Mouse (Mus musculus): ENCODE data around the gene Msh5. TPM values are rescaled to one million over a fixed set of nuclear protein-coding genes. Genes with fewer than 3 reads are reported as not detected.
"Not testable (repeated sequence)": the region's sequence is repeated elsewhere in the genome, so short reads cannot be mapped to it uniquely, and the experiment has no call there.

Msh5 gene
- polyA plus RNA-seq, 1 experiment: not detected

DNA sequence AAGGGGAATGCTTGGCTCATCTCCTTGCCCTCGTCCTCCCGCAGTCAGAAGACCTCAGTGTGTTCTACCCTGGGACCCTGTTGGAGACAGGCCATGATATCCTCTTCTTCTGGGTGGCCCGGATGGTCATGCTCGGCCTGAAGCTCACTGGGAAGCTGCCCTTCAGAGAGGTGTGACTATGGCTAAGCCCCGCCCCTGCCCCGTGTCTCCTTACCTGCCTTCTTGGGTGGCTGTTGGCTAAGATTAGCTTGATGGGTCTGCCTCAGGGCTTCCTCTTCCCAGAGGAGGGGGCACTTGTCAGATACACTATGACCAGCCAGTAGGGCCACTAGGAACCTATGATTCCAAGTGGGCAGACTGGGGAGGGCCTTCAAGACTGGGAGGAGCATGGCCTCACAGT is 33.3 kb downstream of the Msh5 start:
- H3K27ac ChIP-seq (replicated peaks; ENCODE audit: low read depth, low read length): no peak overlapping the region
- H3K4me1 ChIP-seq (ENCODE audit: control insufficient read depth, insufficient read depth, insufficient read length, low read length): no peaks in the 10 kb centered on the region
- H3K4me3 ChIP-seq (ENCODE audit: insufficient read depth, low read depth, low read length): no peak overlapping the region

DNA sequence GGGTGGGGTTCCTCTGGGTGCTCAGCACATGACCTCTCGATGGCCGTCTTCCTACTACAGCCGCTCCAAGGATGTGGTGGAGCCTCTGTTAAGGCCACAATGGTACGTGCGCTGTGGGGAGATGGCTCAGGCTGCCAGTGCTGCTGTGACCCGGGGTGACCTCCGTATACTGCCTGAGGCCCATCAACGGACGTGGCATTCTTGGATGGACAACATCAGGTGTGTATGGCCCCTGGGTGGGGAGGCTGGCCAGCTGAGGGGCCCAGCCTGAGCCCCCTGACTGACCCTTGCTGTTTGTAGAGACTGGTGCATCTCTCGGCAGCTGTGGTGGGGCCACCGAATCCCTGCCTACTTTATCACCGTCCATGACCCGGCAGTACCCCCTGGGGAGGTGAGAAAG is 34.1 kb downstream of the Msh5 start:
- Histone ChIP-seq H3K27ac (replicated peaks; ENCODE audit: low read depth, low read length) (no peak overlapping the region), H3K4me1 (ENCODE audit: control insufficient read depth, insufficient read depth, insufficient read length, low read length) (no peaks in the 10 kb centered on the region), H3K4me3 (ENCODE audit: insufficient read depth, low read depth, low read length) (no peak overlapping the region)

DNA sequence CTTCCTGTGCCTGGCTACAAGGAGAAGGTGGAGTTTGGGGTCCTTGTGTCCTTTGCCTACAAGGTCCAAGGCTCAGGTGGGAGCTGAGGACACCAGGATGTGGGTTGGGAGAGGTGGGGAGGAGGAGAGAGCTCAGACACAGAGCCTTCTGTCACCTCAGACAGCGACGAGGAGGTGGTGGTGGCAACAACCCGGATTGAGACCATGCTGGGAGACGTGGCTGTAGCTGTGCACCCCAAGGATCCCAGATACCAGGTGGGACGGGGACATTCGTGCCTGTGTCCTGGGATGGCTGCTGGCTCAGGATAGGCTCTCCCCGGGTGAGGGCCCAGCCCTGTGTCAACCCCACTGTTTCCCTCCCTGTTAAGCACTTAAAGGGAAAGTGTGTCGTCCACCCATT is 35.1 kb downstream of the Msh5 start:
- Histone ChIP-seq H3K4me3 (ENCODE audit: insufficient read depth, low read depth, low read length) (no peak overlapping the region), H3K27ac (replicated peaks; ENCODE audit: low read depth, low read length) (no peak overlapping the region), H3K4me1 (ENCODE audit: control insufficient read depth, insufficient read depth, insufficient read length, low read length) (no peaks in the 10 kb centered on the region)

DNA sequence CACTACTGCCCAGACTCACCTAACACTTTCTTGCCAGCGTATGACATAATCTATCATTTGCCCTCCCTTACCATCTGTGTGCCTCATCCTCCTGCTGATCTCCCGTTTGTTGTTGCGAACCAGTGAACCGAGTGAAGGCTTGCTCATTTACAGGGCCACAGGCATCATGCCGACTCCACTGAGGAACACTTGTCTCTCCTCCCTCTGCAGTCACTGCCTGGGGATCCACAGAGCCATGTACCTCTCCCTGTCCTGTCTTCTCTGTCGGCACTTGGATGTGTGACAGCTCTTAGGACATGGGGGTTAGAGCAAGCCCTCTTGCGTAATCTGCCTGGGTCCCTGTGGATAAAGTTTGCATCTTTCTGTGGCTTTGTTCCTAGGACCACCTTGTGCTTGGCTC is 37.0 kb downstream of the Msh5 start:
- Histone ChIP-seq H3K4me1 (ENCODE audit: control insufficient read depth, insufficient read depth, insufficient read length, low read length) (no peaks in the 10 kb centered on the region), H3K27ac (replicated peaks; ENCODE audit: low read depth, low read length) (no peak overlapping the region), H3K4me3 (ENCODE audit: insufficient read depth, low read depth, low read length) (no peak overlapping the region)

DNA sequence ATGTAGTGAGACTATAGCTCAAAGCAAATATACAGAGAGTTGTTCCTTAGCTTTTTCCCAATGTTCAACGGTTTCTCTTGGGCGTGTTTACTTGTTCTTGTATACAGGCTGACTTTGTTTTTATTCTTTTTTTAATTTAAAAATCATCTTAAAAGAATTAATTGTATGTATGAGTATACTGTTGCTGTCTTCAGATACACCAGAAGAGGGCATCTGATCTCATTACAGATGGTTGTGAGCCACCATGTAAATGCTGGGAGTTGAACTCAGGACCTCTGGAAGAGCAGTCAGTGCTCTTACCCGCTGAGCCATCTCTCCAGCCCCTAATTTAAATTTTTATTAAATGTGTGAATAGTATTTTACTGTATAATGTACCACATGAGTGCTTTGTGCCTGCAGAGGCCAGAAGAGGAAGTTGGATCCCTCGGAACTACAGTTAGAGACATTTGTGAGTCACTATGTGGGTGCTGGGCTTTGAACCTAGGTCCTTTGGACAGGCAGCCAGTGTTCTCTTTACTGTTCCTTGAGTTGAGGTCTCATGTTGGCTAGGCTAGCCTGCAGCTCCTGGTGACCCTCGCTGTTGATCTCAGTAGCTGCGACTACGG is 39.1 kb downstream of the Msh5 start:
- H3K4me3 ChIP-seq (ENCODE audit: insufficient read depth, low read depth, low read length): no peak overlapping the region
- H3K4me1 ChIP-seq (ENCODE audit: control insufficient read depth, insufficient read depth, insufficient read length, low read length): no peaks in the 10 kb centered on the region
- no peak overlapping the region for H3K27ac ChIP-seq (replicated peaks; ENCODE audit: low read depth, low read length)

DNA sequence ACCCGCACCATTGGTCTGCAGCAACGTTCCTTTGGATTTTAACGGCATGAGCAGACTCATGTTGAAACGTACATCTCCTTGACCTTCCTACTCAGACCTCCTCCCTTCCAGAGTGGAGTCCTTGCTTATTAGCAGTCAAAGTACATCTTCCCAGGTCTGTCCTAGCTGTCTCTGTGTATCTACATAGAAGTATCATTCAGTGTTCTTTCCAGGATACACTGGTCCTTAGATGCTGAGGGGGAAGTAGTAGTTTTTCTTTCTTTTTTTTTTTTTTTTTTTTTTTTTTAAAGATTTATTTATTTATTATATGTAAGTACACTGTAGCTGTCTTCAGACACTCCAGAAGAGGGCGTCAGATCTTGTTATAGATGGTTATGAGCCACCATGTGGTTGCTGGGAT is 40.6 kb downstream of the Msh5 start:
- H3K27ac ChIP-seq (replicated peaks; ENCODE audit: low read depth, low read length); H3K4me1 ChIP-seq (ENCODE audit: control insufficient read depth, insufficient read depth, insufficient read length, low read length); H3K4me3 ChIP-seq (ENCODE audit: insufficient read depth, low read depth, low read length): not testable (repeated sequence)

DNA sequence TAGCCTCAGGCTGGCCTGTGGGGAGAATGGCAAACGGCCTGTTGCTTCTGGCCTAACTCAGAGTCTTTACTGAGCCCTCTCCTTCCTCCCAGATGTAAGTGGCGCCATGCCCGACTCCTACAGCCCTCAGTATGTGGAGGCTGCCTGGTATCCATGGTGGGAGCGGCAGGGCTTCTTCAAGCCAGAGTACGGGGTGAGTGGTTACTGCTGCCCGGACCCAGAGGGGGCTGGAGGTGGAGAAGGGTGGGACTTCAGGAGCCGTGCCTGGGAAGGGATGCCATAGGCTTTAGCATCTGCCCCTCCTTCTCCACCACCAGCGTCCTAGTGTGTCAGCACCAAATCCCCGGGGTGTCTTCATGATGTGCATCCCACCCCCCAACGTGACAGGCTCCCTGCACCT is 41.4 kb downstream of the Msh5 start:
- H3K4me1 ChIP-seq (ENCODE audit: control insufficient read depth, insufficient read depth, insufficient read length, low read length): no peaks in the 10 kb centered on the region
- no peak overlapping the region for H3K27ac ChIP-seq (replicated peaks; ENCODE audit: low read depth, low read length)
- no peak overlapping the region for H3K4me3 ChIP-seq (ENCODE audit: insufficient read depth, low read depth, low read length)

DNA sequence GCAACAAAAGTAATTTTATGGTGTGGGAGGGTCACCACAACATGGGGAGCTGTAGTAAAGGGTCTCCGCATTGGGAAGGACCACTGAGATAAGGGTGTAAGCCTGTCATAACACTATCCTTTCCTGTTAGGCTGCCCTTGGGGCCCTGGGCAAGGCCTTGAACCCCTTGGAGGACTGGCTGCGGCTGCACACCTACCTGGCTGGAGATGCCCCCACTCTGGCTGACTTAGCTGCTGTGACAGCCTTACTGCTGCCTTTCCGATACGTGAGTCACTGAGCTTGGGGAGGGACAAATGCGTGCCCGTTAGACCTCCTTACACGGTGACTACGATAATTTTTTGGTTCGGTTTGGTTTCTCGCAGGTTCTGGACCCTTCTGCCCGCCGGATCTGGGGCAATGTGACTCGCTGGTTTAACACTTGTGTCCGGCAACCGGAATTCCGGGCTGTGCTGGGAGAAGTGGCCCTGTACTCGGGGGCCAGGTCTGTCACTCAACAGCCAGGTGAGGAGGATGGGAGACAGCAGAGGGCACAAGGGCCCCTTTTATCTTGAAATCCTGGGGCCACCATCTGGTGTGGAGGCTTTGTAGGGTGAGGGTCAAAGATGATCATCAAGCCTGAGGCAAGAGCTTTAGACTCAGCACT is 42.3 kb downstream of the Msh5 start:
- no peak overlapping the region for H3K27ac ChIP-seq (replicated peaks; ENCODE audit: low read depth, low read length)
- H3K4me1 ChIP-seq (ENCODE audit: control insufficient read depth, insufficient read depth, insufficient read length, low read length): no peaks in the 10 kb centered on the region
- no peak overlapping the region for H3K4me3 ChIP-seq (ENCODE audit: insufficient read depth, low read depth, low read length)

DNA sequence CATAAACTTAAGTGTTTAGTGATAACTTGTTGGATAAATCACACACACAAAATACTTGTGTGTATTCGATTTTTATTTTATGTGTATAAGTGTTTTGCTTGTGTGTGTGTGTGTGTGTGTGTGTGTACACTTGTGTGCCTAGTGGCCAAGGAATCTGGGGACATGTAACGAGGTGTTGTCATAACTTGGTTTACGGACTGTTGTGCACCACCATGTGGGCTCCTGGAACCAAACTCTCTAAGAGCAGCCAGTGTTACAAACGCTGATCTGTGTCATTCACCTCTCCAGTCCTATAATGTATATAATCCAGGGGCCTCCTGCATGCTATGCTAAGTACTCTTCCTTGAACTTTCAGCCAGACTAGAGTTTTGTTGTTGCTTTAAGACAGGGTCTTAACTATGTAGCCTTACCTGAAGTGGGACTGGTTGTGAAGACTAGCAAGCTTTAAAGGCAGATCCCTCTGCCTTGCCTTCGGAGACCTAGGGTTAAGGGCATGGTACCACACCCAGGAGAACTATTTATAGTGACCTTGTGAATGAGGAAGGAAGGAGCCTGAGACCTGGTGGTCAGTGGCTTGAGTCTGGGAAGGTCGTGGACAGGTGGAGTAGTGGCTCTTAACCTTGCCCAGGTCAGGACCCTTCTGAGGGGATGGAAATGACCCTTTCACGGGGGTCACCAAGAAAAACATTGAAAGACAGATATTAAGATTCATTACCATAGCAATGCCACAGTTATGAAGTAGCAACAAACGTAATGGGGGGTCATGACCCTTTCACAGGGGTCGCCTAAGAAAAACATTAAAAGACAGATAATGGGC is 43.3 kb downstream of the Msh5 start:
- no peak overlapping the region for H3K27ac ChIP-seq (replicated peaks; ENCODE audit: low read depth, low read length)
- H3K4me3 ChIP-seq (ENCODE audit: insufficient read depth, low read depth, low read length): no peak overlapping the region
- H3K4me1 ChIP-seq (ENCODE audit: control insufficient read depth, insufficient read depth, insufficient read length, low read length): no peaks in the 10 kb centered on the region

DNA sequence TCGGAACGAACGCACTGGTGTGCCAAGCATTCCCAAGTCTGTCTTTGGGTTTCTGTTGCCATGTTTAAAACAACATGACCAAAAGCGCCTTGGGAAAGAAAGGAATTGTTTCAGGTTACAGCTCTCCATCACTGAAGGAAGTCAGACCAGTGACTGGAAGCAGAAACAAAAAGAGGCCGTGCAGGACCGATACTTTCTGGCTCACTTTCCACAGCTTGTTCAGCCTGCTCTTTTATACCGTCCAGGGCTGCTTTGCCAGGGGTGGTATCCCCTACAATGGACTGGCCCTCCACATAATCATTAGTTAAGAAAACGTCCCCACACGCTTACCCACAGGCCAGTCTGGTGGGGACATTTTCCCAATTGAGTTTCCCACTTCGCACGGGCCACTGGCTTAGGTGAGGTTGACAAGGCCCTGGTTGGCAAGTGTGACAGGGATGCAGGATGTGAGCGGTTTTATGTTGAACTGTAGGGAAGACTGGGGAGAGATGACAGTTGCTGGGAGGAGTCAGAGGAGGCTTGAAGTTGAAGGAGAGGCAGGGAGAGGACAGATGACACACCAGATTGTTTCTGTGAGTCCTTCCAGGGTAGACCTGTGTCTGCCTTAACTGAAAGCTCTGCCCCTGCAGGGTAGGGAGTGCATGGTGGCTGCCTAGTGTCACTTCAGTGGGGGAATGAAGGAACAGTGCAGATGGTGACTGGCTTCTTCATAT is 44.2 kb downstream of the Msh5 start:
- no peak overlapping the region; the same call in 1 of the 2 replicates for H3K27ac ChIP-seq (replicated peaks; ENCODE audit: low read depth, low read length)
- H3K4me1 ChIP-seq (ENCODE audit: control insufficient read depth, insufficient read depth, insufficient read length, low read length): no peaks in the 10 kb centered on the region
- H3K4me3 ChIP-seq (ENCODE audit: insufficient read depth, low read depth, low read length): peak overlapping the region; percentile 67

DNA sequence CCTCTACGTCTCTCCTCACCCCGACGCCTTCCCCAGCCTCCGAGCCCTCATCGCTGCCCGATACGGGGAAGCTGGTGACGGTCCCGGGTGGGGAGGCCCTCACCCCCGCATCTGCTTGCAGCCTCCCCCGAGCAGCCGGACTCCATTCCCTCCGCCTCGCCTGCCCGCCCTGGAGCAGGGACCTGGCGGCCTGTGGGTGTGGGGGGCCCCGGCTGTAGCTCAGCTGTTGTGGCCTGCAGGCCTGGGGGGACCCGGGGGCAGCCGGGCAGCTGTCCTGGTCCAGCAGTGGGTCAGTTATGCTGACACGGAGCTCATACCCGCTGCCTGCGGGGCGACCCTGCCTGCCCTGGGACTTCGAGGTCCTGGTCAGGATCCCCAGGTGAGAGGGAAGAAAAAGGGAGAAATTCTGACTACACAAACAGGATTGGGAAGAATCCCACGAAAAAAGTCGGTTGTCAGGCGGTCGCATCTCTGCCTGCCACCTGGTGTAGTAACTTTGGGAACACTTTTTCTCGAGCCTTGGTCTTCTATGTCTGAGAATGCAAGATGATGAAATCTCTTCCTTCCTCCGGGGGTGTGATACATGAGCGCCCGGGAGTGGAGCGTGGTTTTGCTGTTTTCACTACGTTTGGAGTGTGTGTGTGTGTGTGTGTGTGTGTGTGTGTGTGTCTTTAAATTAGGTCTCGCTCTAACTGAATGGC is 44.9 kb downstream of the Msh5 start:
- Histone ChIP-seq H3K27ac (replicated peaks; ENCODE audit: low read depth, low read length) (peak overlapping the region; percentile 94), H3K4me3 (ENCODE audit: insufficient read depth, low read depth, low read length) (peak overlapping the region; percentile 67), H3K4me1 (ENCODE audit: control insufficient read depth, insufficient read depth, insufficient read length, low read length) (no peaks in the 10 kb centered on the region)

DNA sequence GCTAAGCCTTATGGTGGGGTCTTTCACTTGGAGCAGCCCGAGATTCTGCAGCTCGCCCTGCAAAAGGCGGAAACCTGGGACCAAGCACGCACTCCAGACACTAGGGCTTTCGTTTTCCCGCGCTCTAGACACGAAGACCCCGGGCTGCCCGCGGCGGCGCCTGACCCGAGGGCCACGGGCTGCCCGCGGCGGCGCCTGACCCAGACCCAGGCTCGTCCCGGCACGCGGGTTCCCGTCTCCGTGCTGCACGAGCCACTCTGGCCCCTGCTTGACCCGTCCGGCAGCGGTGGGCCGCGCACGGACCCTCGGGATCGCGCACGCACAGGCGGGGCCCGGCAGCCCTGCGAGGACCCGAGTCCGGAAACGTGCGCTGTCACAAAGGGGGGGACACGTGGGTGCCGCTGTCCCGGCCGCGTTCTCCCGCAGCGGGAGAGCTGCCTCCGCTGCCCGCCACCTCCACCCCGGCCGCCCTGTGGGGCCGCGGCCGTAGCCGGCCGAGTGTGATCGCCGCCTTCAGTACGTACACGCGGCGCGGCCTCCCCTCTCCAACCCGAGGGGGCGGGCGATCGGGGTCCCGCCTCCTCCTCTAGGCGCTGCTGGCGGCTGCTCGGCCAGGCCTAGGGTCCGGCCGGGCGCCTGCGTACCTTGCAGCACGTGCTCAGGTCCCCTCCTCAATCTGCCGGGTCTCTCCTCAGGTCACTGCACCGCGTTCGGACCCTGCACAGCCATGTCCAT is 45.7 kb downstream of the Msh5 start, which contains the start of gene Vars:
Vars (plus strand) TSS at position 271 of the 735 bp plus-strand sequence.
- peak within 1 kb of the TSS; percentile 94 for H3K27ac ChIP-seq (replicated peaks; ENCODE audit: low read depth, low read length)
- no peaks in the 10 kb centered on the region for H3K4me1 ChIP-seq (ENCODE audit: control insufficient read depth, insufficient read depth, insufficient read length, low read length)
- peak within 1 kb of the TSS; percentile 67 for H3K4me3 ChIP-seq (ENCODE audit: insufficient read depth, low read depth, low read length)

DNA sequence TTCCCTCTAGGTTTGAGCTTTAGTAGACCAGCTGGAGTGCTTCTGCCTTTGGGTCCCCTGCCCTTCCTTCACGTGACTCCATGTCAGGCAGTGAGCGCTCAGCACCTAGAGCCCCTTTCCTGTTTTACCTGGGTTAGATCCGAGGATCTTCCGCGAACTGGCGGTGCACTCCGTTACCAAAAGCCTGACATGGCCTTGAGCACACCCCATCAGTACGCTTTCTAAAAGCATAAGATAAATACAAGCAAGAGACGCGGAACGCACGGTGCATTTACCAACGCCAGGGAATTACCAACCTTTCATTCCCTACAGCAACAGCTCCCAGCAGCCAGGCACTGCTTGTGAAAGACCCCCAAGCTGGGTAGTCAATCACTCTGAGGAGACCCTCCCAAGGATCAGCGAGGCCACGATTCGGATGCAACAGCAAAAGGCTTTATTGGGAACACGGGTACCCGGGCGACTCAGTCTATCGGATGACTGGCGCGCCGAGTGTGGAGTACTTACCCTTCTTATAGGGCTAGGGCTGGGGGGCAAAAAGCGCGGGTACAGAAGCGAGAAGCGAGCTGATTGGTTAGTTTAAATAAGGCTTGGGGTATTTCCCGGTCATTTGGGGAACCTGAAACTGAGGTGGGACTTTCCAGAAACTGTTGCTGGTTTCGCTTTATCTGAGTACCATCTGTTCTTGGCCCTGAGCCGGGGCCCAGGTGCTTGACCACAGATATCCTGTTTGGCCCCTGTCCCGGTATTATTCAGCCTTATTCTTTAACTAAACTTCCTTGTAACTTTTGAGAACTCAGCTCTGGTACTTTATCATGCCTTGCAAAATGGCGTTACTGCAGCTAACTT is 46.5 kb downstream of the Msh5 start:
- H3K4me1 ChIP-seq (ENCODE audit: control insufficient read depth, insufficient read depth, insufficient read length, low read length): not testable (repeated sequence)

More for the DNA sequence above, 46.5 kb downstream of the Msh5 start:
- Histone ChIP-seq H3K27ac (replicated peaks; ENCODE audit: low read depth, low read length) (peak overlapping the region; percentile 94), H3K4me3 (ENCODE audit: insufficient read depth, low read depth, low read length) (peak overlapping the region; percentile 67)
